Mouse (Mus musculus): ENCODE measurements around the gene Mto1.
"Not testable (repeated sequence)": the region's sequence is repeated elsewhere in the genome, so short reads cannot be mapped to it uniquely, and the experiment has no call there.

Mto1 gene

DNA sequence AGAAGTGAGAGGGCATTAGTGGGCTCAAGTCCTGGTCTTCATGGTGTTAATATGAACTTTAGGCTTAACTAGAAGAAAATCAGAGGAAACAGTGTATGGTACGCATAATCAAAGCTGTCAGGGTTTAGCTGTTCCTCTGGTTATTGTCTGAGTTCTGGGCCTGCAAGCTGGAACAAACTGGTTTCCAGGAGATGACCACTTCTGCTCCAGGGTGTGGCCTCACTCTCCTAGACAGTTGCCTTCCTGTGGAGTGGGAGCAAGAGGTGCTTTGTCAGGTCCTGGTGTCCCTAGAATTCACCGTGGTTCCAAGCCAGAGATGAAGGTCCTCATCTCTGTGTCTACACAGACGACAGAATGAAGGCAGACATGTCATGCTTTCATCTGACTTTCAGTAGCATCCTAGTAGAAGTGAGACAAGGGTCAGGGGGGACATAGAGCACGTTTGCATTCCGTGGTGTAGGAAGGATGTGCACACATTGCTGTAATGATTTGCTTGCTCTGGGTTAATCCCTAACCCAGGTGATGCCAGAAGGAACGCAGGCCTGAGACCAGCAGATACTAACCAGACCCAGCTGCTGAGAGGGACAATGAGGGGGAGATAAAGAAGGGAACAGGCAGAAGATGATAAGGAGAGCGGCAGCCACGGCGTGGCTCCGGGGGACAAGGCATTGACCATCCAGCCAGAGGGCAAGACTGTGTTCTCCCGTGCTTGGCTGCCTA, 58.2 kb downstream of the Mto1 start:
- DNase-seq (ENCODE audit: low read depth, low spot score) = no peak

DNA sequence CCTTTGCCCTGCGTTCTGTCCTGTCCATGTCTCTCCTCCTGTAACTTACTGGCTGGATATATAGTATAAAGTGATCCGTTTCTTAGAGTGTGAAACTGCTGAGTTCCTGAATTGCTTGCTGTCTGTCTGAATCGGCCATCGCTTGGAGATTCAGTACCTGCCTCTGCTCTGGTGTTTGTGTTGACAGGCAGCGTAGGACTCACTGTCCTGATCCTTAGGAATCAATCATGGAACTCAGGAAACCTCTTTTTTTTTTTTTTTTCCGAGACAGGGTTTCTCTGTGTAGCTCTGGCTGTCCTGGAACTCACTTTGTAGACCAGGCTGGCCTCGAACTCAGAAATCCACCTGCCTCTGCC, 58.7 kb downstream of the Mto1 start:
- no peak for DNase-seq (ENCODE audit: low read depth, low spot score)

DNA sequence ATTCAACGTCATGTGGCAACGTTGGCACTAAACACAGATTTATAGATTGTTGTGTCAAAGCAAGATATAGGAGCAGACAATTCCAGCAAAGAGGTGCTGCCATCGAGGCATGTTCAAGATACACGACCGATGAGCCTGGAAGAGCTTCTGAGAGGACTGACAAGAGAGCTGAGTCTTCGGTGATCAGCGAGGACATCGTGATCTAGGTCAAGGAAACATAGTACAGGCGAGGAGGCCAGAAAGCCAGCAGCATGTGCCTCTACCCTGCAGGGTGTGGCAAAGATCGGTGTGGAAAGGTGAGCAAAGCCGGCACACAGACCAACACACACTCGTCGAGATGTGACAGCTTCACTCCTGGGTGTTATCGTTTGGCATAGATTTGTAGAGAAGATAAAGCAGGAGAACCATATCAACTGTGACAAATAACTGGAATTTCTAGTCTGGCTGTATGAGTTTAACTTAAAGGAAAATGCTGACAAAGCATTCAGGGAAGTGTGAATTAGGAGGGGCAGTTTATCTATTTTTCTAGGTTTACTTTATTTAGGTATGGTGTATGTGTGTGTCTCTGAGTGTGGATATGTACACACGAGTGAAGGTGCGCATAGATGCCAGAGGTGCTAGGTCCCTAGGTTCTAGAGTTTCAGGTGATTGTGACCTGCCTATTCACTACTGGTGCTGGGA, 60.2 kb downstream of the Mto1 start:
- no peak for DNase-seq (ENCODE audit: low read depth, low spot score)

DNA sequence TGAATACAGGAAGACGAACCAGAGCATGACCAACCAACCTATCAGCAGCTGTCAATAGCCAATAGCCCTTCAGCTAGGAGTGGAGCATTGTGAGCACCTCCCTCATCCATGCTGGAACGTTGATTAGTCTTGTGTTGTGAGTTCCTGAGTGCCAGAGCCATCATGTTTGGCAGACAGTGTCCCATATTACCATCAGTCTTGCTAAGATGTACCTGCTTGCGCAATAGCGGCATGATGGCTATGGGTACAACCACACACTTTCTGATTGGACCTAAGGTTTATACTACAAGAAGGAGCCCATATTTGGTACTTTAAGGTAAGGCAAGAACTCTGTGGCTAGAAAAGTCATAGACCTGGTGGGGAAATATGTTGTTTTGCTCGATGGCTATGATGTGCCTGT, 63.7 kb downstream of the Mto1 start:
- DNase-seq (ENCODE audit: low read depth, low spot score) = no peak

DNA sequence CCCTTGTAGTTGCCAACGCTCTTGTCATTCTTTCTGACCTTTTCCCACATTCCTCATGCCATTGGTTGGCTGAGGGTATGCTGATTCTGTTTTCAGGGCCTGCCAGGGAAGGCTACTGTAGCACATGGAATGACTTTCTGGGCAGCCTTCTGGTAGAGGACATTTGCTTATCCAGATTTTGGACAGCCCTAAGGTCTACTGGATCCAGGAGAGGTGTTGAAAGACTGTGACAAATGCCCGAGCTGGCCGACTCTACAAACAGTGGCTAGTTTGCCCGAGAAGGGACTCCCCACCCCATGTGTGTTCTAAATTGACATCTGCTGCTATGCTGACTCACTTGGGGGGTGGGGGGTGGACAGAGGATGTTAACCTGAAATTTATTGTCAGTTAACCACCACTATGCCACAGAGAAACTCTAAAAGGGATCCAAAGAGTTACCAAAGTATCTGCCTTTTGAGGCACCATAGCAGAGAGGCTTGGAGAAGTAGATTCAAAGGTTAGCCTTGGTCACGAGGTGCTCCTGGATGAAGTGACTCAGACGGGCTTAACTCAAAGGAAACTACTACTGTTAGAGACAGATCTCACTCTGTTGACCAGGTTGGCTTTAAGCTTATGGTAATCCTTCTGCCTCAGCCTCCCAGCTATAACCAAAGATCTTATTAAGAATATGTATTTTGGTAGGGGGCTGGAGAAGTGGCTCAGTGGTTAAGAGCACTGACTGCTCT, 65.9 kb downstream of the Mto1 start:
- peak; percentile 45 for DNase-seq (ENCODE audit: low read depth, low spot score)

DNA sequence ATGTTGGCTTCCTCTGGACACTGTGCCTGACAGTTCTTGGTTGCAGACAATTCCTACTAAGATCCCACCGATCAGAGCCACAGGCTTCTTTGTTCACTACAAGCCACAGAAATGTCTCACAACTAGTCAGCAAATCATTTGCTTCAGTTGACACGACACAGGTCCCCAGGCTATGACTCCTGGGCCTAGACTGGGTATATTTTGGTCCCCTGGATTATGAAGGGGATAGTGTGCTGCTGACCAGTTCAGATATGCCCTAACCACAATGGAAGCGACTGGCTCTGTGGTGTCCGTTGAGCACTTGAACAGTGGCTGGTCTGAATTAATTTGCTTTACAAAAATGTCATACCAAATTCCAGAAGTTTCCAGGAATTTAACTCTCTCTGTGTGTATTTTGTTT, 66.7 kb downstream of the Mto1 start:
- DNase-seq (ENCODE audit: low read depth, low spot score) = no peak

DNA sequence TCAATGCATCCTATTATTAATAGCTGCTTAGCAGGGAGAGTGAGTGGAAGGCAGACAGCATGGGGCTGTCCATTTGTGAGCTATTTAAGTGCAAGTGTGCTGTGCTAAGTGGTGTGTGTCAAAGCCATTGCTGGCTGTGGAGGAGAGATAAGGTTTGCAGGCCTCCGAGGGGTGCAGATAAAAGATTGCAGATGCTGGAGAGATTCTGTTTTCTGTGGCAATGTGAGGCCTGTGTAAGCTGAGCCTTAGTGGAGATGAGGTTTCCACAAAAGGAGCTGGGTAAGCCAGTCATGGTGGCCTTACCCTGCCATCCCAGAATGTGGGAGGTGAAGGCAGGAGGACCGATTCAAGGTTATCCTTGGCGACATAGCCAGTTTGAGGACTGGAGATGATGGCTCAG, 68.1 kb downstream of the Mto1 start:
- DNase-seq (ENCODE audit: low read depth, low spot score) = no peak

DNA sequence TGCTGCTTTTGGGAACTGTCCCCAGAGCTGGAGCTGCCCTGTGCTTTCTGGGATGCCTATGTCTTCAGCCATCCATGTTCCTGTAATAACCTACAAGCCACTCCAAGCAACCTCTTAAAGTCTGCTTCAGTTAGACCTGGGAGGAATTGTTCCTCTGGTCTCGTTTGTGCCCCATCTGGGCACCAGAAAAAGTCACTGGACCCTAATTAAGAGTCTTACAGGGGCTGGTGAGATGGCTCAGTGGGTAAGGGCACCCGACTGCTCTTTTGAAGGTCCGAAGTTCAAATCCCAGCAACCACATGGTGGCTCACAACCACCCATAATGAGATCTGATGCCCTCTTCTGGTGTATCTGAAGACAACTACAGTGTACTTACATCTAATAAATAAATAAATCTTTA, 69.2 kb downstream of the Mto1 start:
- DNase-seq (ENCODE audit: low read depth, low spot score) = not testable (repeated sequence)

DNA sequence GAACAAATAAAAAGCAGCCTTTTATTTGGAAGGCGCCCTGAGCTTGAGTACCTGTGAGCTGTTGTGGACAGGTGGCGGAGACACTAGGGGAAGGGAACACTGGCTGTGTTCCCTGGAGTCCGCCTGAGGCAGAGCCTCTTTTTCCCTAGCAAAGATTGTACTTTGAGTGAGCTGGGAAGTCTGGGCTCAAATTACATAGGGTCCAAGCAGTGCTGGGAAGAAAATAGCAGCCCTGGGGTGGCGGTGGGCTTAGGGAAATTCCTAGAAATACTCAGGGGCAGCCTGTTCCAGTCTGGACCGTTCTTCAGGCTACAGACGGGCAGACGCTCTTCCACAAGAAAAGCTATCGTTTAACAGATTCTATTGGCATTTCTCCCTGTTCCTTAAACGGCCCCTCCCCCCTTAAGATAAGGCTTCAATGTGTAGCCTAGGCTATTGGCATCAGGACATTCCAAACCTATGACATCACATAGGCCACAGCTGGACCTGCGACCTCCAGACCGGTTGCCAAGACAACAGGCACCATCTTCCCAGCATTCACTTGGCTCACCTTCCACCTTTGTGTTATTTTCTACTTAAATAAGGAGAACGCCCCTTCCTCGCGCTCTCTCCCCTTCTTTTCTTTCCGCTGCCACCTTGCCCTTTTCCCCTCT, 72.2 kb downstream of the Mto1 start:
- DNase-seq (ENCODE audit: low read depth, low spot score) = no peak

DNA sequence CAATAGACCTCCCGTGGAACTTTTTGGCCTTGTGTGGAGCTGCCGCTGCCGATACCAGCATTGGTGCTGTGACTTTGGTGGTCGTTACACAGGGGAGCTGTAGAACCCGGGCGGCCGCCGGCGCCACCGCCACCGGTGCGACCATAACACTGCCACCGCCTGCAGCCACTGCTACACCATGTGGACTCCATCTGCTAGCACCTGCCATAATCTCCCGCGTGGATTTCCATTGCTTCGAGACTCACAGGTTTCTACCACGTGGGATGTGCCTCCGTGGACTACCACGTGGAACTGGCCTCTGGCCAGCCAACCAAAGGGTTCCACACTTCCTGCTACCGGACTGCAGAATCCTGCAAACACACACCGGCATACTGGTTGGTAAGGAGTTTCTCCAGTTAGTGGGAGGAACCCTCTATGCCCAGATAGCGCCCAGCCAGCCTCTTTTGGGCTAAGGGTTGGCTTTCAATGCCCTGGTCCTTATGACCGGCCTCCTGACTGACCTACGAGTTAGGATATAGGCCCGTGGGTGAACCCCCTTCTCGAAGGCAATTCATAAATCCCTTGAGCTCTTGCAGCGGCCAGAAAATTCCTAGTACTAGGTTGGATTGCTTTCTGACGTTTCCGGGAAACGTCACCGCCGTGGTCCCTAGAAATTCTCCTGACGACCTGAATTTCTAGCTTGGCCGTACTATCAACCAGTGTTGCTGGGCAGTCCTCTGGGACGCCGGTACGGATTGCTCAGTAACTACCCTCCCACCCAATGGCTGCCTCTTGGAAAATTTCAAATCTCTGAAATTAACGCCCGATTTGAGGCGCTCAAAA, 73.0 kb downstream of the Mto1 start:
- no peak for DNase-seq (ENCODE audit: low read depth, low spot score)

DNA sequence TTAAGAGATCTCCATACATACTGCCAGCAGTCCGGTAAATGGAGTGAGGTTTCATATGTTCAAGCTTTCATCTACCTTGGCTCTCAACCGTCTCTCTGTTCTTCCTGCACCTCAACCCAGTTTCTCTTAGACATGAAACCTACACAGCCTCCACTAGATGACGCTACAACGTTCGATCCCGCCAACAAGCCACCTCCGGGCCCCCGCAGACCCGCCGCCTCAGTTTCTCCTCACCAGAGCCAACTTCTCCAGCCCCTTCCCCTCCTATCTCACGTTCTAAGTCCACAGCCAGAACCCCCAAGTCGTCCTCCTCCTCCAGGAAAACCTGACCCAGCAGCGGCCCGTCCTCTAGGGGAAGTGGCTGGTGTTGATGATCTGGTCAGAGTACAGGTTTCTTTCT, 73.7 kb downstream of the Mto1 start:
- DNase-seq (ENCODE audit: low read depth, low spot score) = peak; percentile 79
